Mouse (Mus musculus) gastrocnemius, postnatal 25 days (tissue): ENCODE results near the gene Zdhhc25. TPM values are rescaled to one million over a fixed set of nuclear protein-coding genes. Genes with fewer than 3 reads are reported as not detected.

Experiments used
- DNase-seq: peaks from one replicate; pipeline ENCODE4 v3.0.0; 2022
- total RNA-seq, 2 experiments: library from RNA; stranded (reverse); gene quantifications; 1 replicate in 1 of 2; 2 replicates in 1 of 2; pipeline ENCODE4 v1.2.3; 2021

Gene Zdhhc25
- total RNA-seq, 2 experiments from 2014 or later, result not detected

- no peak for DNase-seq
Observed at GRCm38 (mm10) chr15:88628801-88629356, 28.8 kb downstream of the Zdhhc25 start.

DNA sequence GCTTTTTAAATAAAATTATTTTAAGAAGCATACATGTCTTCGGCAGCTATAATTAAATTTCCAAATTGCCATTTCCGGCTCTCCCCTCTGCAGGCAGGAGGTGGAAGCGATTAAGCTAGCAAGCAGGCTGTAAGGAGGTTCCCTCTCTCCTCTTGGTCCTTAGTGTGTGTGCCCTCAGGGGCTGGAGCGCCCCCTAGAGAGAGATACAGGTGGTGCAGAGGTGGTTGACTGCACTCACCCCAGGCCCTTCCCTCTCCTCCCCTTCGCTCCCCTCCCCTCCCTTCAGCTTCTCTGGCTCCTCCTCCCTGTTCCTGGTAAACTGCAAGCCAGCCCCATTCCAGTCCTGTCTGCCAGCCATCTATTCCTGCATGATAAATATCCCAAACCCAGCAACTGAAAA is 35.1 kb downstream of the Zdhhc25 start:
- no peak for DNase-seq

DNA sequence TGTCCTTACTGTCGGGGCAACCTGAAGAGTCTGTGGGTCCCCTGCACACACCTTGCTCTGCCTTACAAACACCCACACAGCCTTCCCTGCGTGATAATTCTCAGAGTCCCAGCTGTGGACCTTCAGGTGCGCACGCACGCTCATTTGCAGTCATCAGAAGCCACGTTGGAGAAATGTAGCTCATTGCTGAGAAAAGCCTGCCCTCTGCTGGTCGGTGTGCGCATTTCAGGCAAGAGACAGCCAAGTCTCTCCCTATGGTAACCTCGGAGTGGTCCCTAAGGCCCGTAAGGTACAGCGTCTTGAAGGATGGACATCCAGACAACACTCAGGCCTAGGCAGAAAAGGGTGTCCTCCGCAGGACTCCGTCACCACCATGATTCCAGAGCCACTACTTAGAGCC is 50.9 kb downstream of the Zdhhc25 start:
- DNase-seq, result no peak

Other genes starting within 250 kb of the Zdhhc25 start
- gene Brd1, start 133.9 kb downstream of the Zdhhc25 start, total RNA-seq, result 10 to 100 TPM; 20.9 to 21.6 TPM
- 10 to 100 TPM in 1 of 2 experiments, 1 to 10 TPM in 1; 9.0 to 11.3 TPM for gene Zbed4, start 151.4 kb downstream of the Zdhhc25 start, total RNA-seq
- 1 to 10 TPM; 3.5 to 5.2 TPM for gene Alg12, start 219.0 kb downstream of the Zdhhc25 start, total RNA-seq
- 1 to 10 TPM; 9.8 to 9.9 TPM for gene Creld2, start 219.3 kb downstream of the Zdhhc25 start, total RNA-seq